ENCODE assay signal across 24 mouse cellular contexts in the genomic region with DNA sequence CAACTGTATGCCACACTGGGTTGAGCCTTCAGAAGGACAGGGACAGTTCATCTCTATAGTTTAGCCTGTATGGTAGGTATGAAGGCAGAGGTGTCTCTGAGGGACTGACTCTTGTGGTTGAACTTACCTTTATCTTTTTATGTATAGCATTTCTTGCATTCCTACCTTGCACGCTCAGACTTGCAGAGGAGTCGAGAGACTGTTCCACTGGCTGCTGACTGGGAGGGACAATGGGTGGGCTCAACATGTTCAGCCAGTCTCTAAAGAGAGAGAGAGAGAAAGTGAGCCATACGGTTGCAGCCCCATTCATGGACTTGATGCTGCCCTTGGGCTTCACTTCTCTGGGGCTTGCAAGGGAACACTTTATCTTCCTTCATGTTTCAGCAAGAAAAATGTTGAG.
DNase-seq lines count a peak whose midpoint lies in the region; ATAC-seq and TF ChIP-seq lines count a peak whose summit lies in the region.
"Had no signal": no experiment of that assay in that cellular context is flagged by ENCODE, and none has a peak within 500 bp of the region (broad histone marks: within the 10 kb centered on the region; RNA-seq: fewer than 3 reads in every experiment).

No protein-coding gene starts in this region.

- H3K9ac ChIP-seq in embryonic facial prominence, embryonic 14.5 days (ENCODE audit: low read depth, low read length), result no peak overlapping the region
- H3K9ac ChIP-seq in kidney, embryonic 16.5 days (replicated peaks; ENCODE audit: low read length), result no peak overlapping the region
- H3K9ac ChIP-seq in stomach, embryonic 14.5 days (replicated peaks; ENCODE audit: low read depth, low read length), result no peak overlapping the region
- no peak overlapping the region for H3K9ac ChIP-seq in stomach, postnatal 0 days (ENCODE audit: low read length)
- H3K9ac ChIP-seq: embryonic facial prominence, embryonic 13.5 days; forebrain, embryonic 13.5 days; forebrain, embryonic 15.5 days had no signal

- DNase-seq in embryonic facial prominence, embryonic 14.5 days (ENCODE audit: low spot score), result peak; percentile 61
- DNase-seq in embryonic facial prominence, embryonic 10.5 days (ENCODE audit: low spot score), result no peak
- no peak for DNase-seq in kidney, postnatal 36 days
- DNase-seq in stomach, postnatal 0 days (ENCODE audit: low spot score), result no peak
- DNase-seq: adrenal gland, adult 8-10 months; adrenal gland, postnatal 14 days; adrenal gland, postnatal 36 days; B cell, adult 2 months; cerebellum, adult 11-12 months; cerebellum, adult 2 months; cerebellum, adult 9-10 months; cerebellum, postnatal 10 days; cerebellum, postnatal 25 days had no signal

- no peaks in the 10 kb centered on the region for H3K9me3 ChIP-seq in embryonic facial prominence, embryonic 14.5 days (ENCODE audit: control insufficient read depth, low read length)
- H3K9me3 ChIP-seq in embryonic facial prominence, embryonic 10.5 days, result no peaks in the 10 kb centered on the region
- H3K9me3 ChIP-seq in kidney, embryonic 16.5 days (ENCODE audit: low read length), result no peaks in the 10 kb centered on the region
- H3K9me3 ChIP-seq in stomach, embryonic 14.5 days (ENCODE audit: control insufficient read depth, low read depth, low read length), result no peaks in the 10 kb centered on the region
- no peaks in the 10 kb centered on the region for H3K9me3 ChIP-seq in stomach, postnatal 0 days (ENCODE audit: control insufficient read depth, low read length)
- H3K9me3 ChIP-seq: embryonic facial prominence, embryonic 13.5 days; forebrain, embryonic 13.5 days; forebrain, embryonic 15.5 days; G1E had no signal

- TF ChIP-seq CTCF in stomach, postnatal 0 days (IDR thresholded peaks at IDR 0.05; ENCODE audit: low read depth), result no peak

- H3K4me3 ChIP-seq in embryonic facial prominence, embryonic 14.5 days (ENCODE audit: low read depth, low read length), result no peak overlapping the region
- H3K4me3 ChIP-seq in embryonic facial prominence, embryonic 10.5 days, result no peak overlapping the region
- H3K4me3 ChIP-seq in kidney, embryonic 16.5 days (ENCODE audit: low read length), result no peak overlapping the region
- H3K4me3 ChIP-seq in stomach, embryonic 14.5 days (ENCODE audit: low read depth, low read length), result no peak overlapping the region
- H3K4me3 ChIP-seq in stomach, postnatal 0 days (ENCODE audit: low read depth, low read length), result no peak overlapping the region
- H3K4me3 ChIP-seq: embryonic facial prominence, embryonic 13.5 days; forebrain, embryonic 13.5 days; forebrain, embryonic 15.5 days had no signal

- H3K4me2 ChIP-seq in embryonic facial prominence, embryonic 14.5 days (ENCODE audit: low read depth, low read length), result no peak overlapping the region
- no peak overlapping the region for H3K4me2 ChIP-seq in kidney, embryonic 16.5 days (replicated peaks; ENCODE audit: low read depth, low read length)
- no peak overlapping the region for H3K4me2 ChIP-seq in stomach, embryonic 14.5 days (replicated peaks; ENCODE audit: low read depth, low read length)
- H3K4me2 ChIP-seq in stomach, postnatal 0 days (replicated peaks; ENCODE audit: low read depth), result no peak overlapping the region
- H3K4me2 ChIP-seq: embryonic facial prominence, embryonic 13.5 days; forebrain, embryonic 13.5 days; forebrain, embryonic 15.5 days had no signal

- H3K27me3 ChIP-seq in embryonic facial prominence, embryonic 14.5 days (replicated peaks; ENCODE audit: control insufficient read depth, insufficient read depth, low read length), result no peaks in the 10 kb centered on the region
- no peaks in the 10 kb centered on the region for H3K27me3 ChIP-seq in embryonic facial prominence, embryonic 10.5 days (replicated peaks; ENCODE audit: low read depth, poor library complexity, severe bottlenecking)
- no peaks in the 10 kb centered on the region for H3K27me3 ChIP-seq in kidney, embryonic 16.5 days (ENCODE audit: insufficient read depth, low read length)
- H3K27me3 ChIP-seq in stomach, embryonic 14.5 days (ENCODE audit: control insufficient read depth, insufficient read depth, low read length), result no peaks in the 10 kb centered on the region
- H3K27me3 ChIP-seq in stomach, postnatal 0 days (ENCODE audit: control insufficient read depth, insufficient read depth, low read length), result no peaks in the 10 kb centered on the region
- H3K27me3 ChIP-seq: CH12.LX; embryonic facial prominence, embryonic 13.5 days; forebrain, embryonic 13.5 days; forebrain, embryonic 15.5 days; Patski had no signal

- WGBS in embryonic facial prominence, embryonic 14.5 days, result 58% methylated on average over 3 of the region's 3 CpGs
- WGBS in embryonic facial prominence, embryonic 10.5 days, result 78% methylated on average over 3 of the region's 3 CpGs
- 85% methylated on average over 3 of the region's 3 CpGs for WGBS in kidney, embryonic 16.5 days
- WGBS in stomach, embryonic 14.5 days, result 66% methylated on average over 3 of the region's 3 CpGs
- 61% methylated on average over 3 of the region's 3 CpGs for WGBS in stomach, postnatal 0 days

- no peaks in the 10 kb centered on the region for H3K4me1 ChIP-seq in embryonic facial prominence, embryonic 14.5 days (ENCODE audit: control insufficient read depth, insufficient read depth, low read length)
- H3K4me1 ChIP-seq in embryonic facial prominence, embryonic 10.5 days, result no peaks in the 10 kb centered on the region; the same call in 1 of the 2 replicates
- H3K4me1 ChIP-seq in kidney, embryonic 16.5 days (ENCODE audit: insufficient read depth, low read length), result peaks cover 17% of the 10 kb centered on the region
- H3K4me1 ChIP-seq in stomach, embryonic 14.5 days (ENCODE audit: control insufficient read depth, insufficient read depth, low read length), result no peaks in the 10 kb centered on the region
- H3K4me1 ChIP-seq in stomach, postnatal 0 days (replicated peaks; ENCODE audit: control insufficient read depth, insufficient read depth), result no peaks in the 10 kb centered on the region
- H3K4me1 ChIP-seq: embryonic facial prominence, embryonic 13.5 days; forebrain, embryonic 13.5 days had no signal

- no peak for TF ChIP-seq EP300 in stomach, postnatal 0 days (optimal IDR thresholded peaks at IDR 0.05)

- H3K27ac ChIP-seq in embryonic facial prominence, embryonic 14.5 days (replicated peaks; ENCODE audit: low read depth, low read length), result no peak overlapping the region
- H3K27ac ChIP-seq in embryonic facial prominence, embryonic 10.5 days (replicated peaks), result no peak overlapping the region
- no peak overlapping the region for H3K27ac ChIP-seq in kidney, embryonic 16.5 days (ENCODE audit: low read length)
- peak overlapping the region; percentile 16; the same call in 1 of the 2 replicates for H3K27ac ChIP-seq in stomach, embryonic 14.5 days (ENCODE audit: low read length)
- H3K27ac ChIP-seq in stomach, postnatal 0 days (replicated peaks), result peak overlapping the region; percentile 41; the same call in 1 of the 2 replicates
- H3K27ac ChIP-seq: embryonic facial prominence, embryonic 13.5 days; forebrain, embryonic 13.5 days; forebrain, embryonic 15.5 days had no signal

- H3K36me3 ChIP-seq in embryonic facial prominence, embryonic 14.5 days (ENCODE audit: control insufficient read depth, insufficient read depth, low read length), result no peaks in the 10 kb centered on the region
- no peaks in the 10 kb centered on the region for H3K36me3 ChIP-seq in embryonic facial prominence, embryonic 10.5 days (replicated peaks)
- H3K36me3 ChIP-seq in kidney, embryonic 16.5 days (ENCODE audit: insufficient read depth, low read length), result no peaks in the 10 kb centered on the region
- no peaks in the 10 kb centered on the region for H3K36me3 ChIP-seq in stomach, embryonic 14.5 days (ENCODE audit: control insufficient read depth, insufficient read depth, low read length)
- no peaks in the 10 kb centered on the region for H3K36me3 ChIP-seq in stomach, postnatal 0 days (ENCODE audit: control insufficient read depth, insufficient read depth, low read length)
- H3K36me3 ChIP-seq: embryonic facial prominence, embryonic 13.5 days; forebrain, embryonic 15.5 days; G1E had no signal

- no peak for ATAC-seq in embryonic facial prominence, embryonic 14.5 days (ENCODE audit: low read depth)
- 0 out of 2 replicates have a peak, but pooled peaks have one; percentile 58 for ATAC-seq in kidney, embryonic 16.5 days (ENCODE audit: low FRiP score, low TSS enrichment)
- no peak for ATAC-seq in stomach, embryonic 14.5 days (ENCODE audit: insufficient number of reproducible peaks, insufficient read depth, low FRiP score, low read depth)
- no peak for ATAC-seq in stomach, postnatal 0 days (ENCODE audit: low FRiP score, low TSS enrichment)
- ATAC-seq in granulocyte monocyte progenitor cell, adult 5-6 weeks (replicated peaks; ENCODE audit: poor library complexity, severe bottlenecking), result no peak
- ATAC-seq: activated CD4-positive, CD25-positive, alpha-beta regulatory T cell, adult 4 months; CD4-positive, CD25-positive, alpha-beta regulatory T cell, adult 4 months; forebrain, embryonic 13.5 days; forebrain, embryonic 15.5 days; Patski had no signal

Comparison
In these comparisons a context has a peak if more than half of its experiments do, and no peak if none do; other contexts are left out.
1. H3K27ac ChIP-seq: peak in stomach, embryonic 14.5 days (single experiment) and stomach, postnatal 0 days (single experiment); none in embryonic facial prominence, embryonic 14.5 days (single experiment), embryonic facial prominence, embryonic 10.5 days (single experiment) and kidney, embryonic 16.5 days (single experiment).